Mouse (Mus musculus): ENCODE measurements around the gene Rorc. TPM values are rescaled to one million over a fixed set of nuclear protein-coding genes. Genes with fewer than 3 reads are reported as not detected.

Rorc gene
- 0.61 and 0.90 TPM in 2 replicates for polyA plus RNA-seq (2015; fragmentation: Nextera tagmentation; extraction: Ambion mirVana)

DNA sequence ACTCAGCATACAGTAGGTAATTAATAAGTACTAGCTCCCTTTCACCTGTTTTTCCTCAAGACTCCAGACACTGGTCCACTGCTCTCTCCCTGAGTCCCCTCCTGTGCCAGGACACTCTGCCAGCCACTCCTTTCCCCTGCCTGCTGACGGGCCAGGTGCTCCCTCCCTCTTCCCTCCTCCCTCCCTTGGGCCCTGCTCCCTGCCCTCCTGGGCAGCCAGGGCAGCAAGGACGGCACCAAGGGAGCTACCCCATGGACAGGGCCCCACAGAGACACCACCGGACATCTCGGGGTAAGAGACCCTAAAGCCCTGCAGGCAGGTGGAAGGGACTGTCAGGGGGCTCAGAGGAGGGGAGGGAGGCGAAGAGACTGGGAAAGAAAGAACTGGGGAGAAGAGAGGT is at the start of gene Rorc:
Gene Rorc (plus strand): TSS at position 154 of the 400 bp plus-strand sequence.

DNA sequence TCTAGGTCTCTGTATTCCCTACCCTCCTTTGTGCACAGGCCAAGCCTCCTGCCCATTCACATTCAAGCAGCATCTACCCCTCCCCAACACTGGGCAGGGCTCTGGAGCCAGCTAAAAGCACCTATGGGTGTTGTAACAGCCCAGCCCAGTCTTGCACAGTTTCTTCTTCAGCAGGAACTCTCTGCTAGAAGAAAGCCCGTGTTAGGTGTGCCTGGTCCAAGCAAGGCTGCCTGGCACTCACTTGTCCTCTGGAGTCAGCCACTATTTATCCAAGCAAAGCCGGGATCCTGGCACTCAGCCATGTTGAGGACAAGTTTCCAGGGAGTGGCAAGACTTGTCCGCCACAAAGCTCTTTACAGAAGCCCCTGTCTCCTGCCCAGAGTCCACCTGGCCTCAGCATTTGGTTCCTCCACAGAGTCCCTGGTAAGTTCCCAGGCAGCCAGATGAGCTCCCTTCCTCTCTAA is 30.6 kb upstream of the Rorc start, which contains the start of gene Them5:
Gene Them5 (plus strand): TSS at position 141 of the 464 bp plus-strand sequence.

DNA sequence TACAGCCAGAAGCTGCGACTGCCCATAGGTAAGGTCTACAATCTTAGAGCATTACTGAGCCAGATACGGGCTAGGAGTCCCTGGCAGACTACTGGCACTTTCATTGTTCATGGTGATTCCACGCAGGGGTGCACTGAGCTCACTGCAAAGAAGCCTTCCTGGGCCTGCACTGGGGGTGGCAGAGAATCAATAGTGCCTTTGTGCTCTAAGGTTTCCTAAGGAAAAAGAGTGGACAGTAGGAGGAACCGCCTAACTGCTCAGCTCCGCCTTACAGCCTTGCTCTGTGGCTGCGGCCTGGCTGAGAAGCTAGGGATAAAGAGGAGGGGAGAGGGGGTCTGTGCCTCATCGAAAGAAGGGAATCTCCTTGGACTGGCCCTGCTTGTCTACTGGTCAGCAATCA is 10.5 kb upstream of the Rorc start, which contains the start of gene C2cd4d:
Gene C2cd4d (plus strand): TSS at position 301 of the 400 bp plus-strand sequence.

DNA sequence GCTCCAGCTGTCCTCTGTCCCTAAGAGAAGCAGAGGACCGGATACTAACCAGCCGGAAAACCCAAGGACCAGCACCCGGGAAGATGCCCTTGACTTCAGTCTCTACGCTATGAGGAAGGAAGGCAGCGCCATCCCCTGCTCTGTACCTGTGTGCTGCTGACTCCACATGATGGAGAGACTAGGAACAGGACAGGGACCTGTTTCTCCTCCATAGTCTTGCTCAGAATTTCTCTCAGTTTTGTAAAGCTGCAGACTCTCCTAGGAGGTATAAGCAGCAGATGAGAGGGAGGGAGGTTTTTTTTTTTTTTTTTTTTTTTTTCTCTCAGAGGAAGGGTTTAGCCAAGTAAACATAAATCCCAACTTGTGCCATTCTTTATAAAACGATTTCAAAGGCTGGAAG is 25.6 kb downstream of the Rorc start, which contains the start of gene Lingo4:
Gene Lingo4 (plus strand): TSS at position 301 of the 400 bp plus-strand sequence.

DNA sequence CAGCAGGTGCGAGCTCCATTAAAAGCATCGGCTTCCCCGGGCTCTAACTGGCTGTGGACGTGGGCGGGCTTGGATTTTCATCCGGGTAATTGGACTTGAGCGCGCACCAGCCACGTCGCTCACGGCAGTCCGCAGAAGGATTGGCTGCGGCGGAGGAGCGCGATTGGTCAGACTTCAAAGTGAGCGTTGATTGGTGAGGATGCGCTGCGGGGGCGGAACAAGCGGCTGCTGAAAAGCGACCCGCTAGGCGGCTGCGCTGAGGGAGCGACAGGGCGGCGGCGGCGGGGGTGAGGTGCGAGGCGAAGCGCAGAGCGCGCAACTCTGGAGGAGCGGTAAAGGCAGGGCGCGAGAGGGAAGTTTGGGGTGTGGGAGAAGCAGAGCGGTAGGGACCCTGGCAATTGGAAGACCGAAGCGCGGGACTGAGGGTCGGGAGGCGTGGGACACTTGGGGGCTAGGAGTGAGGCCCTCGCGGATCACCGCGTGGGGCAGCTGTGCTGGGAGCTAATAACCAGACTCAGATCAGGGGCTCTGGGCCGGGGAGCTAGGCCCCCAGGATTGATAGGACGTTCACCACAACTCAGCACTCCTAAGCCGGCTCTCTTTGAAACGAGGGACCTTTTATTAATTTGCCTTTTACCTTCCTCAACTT is 40.6 kb downstream of the Rorc start, which contains the start of gene Tdrkh:
Gene Tdrkh (plus strand): TSS at position 243 of the 649 bp plus-strand sequence.

DNA sequence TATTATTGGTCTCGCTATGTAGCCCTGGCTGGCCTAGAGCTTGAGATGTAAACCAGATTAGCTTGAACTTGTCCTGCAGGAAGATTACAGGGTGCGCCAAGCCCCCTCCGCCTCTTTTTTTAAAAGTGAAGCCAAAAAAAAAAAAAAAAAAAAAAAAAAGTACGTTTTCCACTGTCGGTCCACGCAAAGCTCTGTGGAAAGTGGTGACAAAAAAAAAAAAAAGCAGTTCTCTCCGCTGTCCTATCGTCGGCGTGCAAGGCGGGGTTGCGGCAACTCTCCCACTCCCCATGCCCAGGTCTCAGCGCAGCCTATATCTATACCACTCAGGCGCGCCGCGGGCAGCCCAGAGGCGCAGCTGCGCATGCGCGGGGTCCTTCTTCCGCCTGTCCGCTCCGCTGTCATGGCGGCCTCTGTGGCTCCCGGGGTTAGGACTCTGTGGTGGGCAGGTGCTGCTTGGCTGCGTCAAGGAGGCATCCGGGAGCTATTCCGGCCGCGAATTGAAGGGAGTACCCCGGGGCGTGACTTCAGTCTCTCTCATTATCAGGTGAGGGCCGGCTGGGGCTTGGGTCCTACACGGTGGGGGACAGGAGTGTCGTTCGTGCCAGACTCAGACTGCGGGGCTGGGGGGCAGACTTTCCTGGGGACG is 70.5 kb downstream of the Rorc start, which contains the start of gene Mrpl9:
Gene Mrpl9 (plus strand): TSS at position 368 of the 646 bp plus-strand sequence.

DNA sequence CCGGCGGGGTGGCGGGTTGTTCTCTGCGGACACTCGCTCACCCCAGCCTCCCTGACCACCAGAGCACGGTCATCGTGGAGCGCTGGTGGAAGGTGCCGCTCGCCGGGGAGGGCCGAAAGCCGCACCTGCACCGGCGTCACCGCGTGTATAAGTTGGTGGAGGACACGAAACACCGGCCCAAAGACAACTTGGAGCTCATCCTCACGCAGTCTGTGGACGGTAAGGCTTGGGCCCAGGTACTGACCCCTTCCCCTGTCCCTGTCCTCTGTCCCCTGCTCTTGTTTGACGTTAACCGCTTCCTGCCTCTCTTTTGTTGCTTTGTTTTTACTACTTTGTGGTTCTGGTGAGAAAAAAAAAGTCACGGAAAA is 71.0 kb downstream of the Rorc start, which contains the start of gene Oaz3:
Gene Oaz3 (minus strand): TSS at position 319 of the 368 bp plus-strand sequence.

Other genes starting within 250 kb of the Rorc start
- gene Gm10696, start 194.6 kb upstream of the Rorc start, polyA plus RNA-seq (2015; fragmentation: Nextera tagmentation; extraction: Ambion mirVana): not detected in 2 replicates
- not detected in 2 replicates for gene Gm5286, start 176.1 kb upstream of the Rorc start, polyA plus RNA-seq (2015; fragmentation: Nextera tagmentation; extraction: Ambion mirVana)
- gene Gm4778, start 108.8 kb upstream of the Rorc start, polyA plus RNA-seq (2015; fragmentation: Nextera tagmentation; extraction: Ambion mirVana): not detected in 2 replicates
- 3.1 TPM in 2 replicates for gene Them4, start 62.7 kb upstream of the Rorc start, polyA plus RNA-seq (2015; fragmentation: Nextera tagmentation; extraction: Ambion mirVana)
- not detected in 2 replicates for gene Them5, start 30.7 kb upstream of the Rorc start, polyA plus RNA-seq (2015; fragmentation: Nextera tagmentation; extraction: Ambion mirVana)
- 0.08 and 0.52 TPM in 2 replicates for gene C2cd4d, start 10.4 kb upstream of the Rorc start, polyA plus RNA-seq (2015; fragmentation: Nextera tagmentation; extraction: Ambion mirVana)
- 0.37 and 0.92 TPM in 2 replicates for gene Lingo4, start 25.7 kb downstream of the Rorc start, polyA plus RNA-seq (2015; fragmentation: Nextera tagmentation; extraction: Ambion mirVana)
- gene Tdrkh, start 40.5 kb downstream of the Rorc start, polyA plus RNA-seq (2015; fragmentation: Nextera tagmentation; extraction: Ambion mirVana): 3.7 and 4.8 TPM in 2 replicates
- 42.2 and 42.7 TPM in 2 replicates for gene Mrpl9, start 70.5 kb downstream of the Rorc start, polyA plus RNA-seq (2015; fragmentation: Nextera tagmentation; extraction: Ambion mirVana)
- gene Oaz3, start 71.1 kb downstream of the Rorc start, polyA plus RNA-seq (2015; fragmentation: Nextera tagmentation; extraction: Ambion mirVana): 0.31 and 0.35 TPM in 2 replicates
- 0.98 and 1.0 TPM in 2 replicates for gene Celf3, start 105.5 kb downstream of the Rorc start, polyA plus RNA-seq (2015; fragmentation: Nextera tagmentation; extraction: Ambion mirVana)
- gene Riiad1, start 107.5 kb downstream of the Rorc start, polyA plus RNA-seq (2015; fragmentation: Nextera tagmentation; extraction: Ambion mirVana): 0.40 and 1.5 TPM in 2 replicates
- 17.0 and 19.4 TPM in 2 replicates for gene Snx27, start 209.9 kb downstream of the Rorc start, polyA plus RNA-seq (2015; fragmentation: Nextera tagmentation; extraction: Ambion mirVana)